ENCODE assay signal across 11 mouse cellular contexts in genomic region chr5:149152063-149152773, GRCm38 (mm10). TPM values are rescaled to one million over a fixed set of nuclear protein-coding genes. Genes with fewer than 3 reads are reported as not detected.
DNase-seq lines count a peak whose midpoint lies in the region; ATAC-seq and TF ChIP-seq lines count a peak whose summit lies in the region.
"Had no signal": no experiment of that assay in that cellular context is flagged by ENCODE, and none has a peak within 500 bp of the region (broad histone marks: within the 10 kb centered on the region; RNA-seq: fewer than 3 reads in every experiment).

No protein-coding gene starts in this region.

- no peak overlapping the region for H3K9ac ChIP-seq in intestine, embryonic 14.5 days (ENCODE audit: low read length)
- H3K9ac ChIP-seq in intestine, postnatal 0 days (ENCODE audit: low read depth, low read length): no peak overlapping the region
- no peak overlapping the region; the same call in 1 of the 2 replicates for H3K9ac ChIP-seq in intestine, embryonic 16.5 days (ENCODE audit: low read depth, low read length)
- no peak overlapping the region for H3K9ac ChIP-seq in midbrain, embryonic 13.5 days (replicated peaks)
- H3K9ac ChIP-seq: midbrain, embryonic 12.5 days had no signal

- no peaks in the 10 kb centered on the region for H3K9me3 ChIP-seq in intestine, embryonic 14.5 days (ENCODE audit: control insufficient read depth, low read length)
- H3K9me3 ChIP-seq in intestine, postnatal 0 days (ENCODE audit: control insufficient read depth): no peaks in the 10 kb centered on the region
- H3K9me3 ChIP-seq in intestine, embryonic 16.5 days (ENCODE audit: control insufficient read depth, low read length): no peaks in the 10 kb centered on the region
- no peaks in the 10 kb centered on the region for H3K9me3 ChIP-seq in midbrain, embryonic 13.5 days
- H3K9me3 ChIP-seq: G1E; midbrain, embryonic 12.5 days had no signal

- H3K36me3 ChIP-seq in intestine, embryonic 14.5 days (ENCODE audit: control insufficient read depth, insufficient read depth, low read length): no peaks in the 10 kb centered on the region
- H3K36me3 ChIP-seq in intestine, postnatal 0 days (ENCODE audit: control insufficient read depth, insufficient read depth): no peaks in the 10 kb centered on the region
- no peaks in the 10 kb centered on the region for H3K36me3 ChIP-seq in intestine, embryonic 16.5 days (ENCODE audit: control insufficient read depth, insufficient read depth, low read length)
- H3K36me3 ChIP-seq in midbrain, embryonic 13.5 days: no peaks in the 10 kb centered on the region
- H3K36me3 ChIP-seq: G1E; midbrain, embryonic 12.5 days had no signal

- ATAC-seq in intestine, embryonic 14.5 days (replicated peaks; ENCODE audit: low FRiP score, low TSS enrichment, low read depth): 0 out of 2 replicates have a peak, but pooled peaks have one; percentile 23
- no peak for ATAC-seq in intestine, postnatal 0 days
- no peak for ATAC-seq in intestine, embryonic 16.5 days
- ATAC-seq in midbrain, embryonic 13.5 days: no peak

- no peak overlapping the region for H3K27ac ChIP-seq in intestine, embryonic 14.5 days (ENCODE audit: low read depth)
- H3K27ac ChIP-seq in intestine, postnatal 0 days (ENCODE audit: low read depth, low read length): no peak overlapping the region
- no peak overlapping the region for H3K27ac ChIP-seq in intestine, embryonic 16.5 days (ENCODE audit: low read length)
- no peak overlapping the region for H3K27ac ChIP-seq in midbrain, embryonic 13.5 days
- H3K27ac ChIP-seq: midbrain, embryonic 12.5 days had no signal

- no peak for DNase-seq in intestine, embryonic 14.5 days (ENCODE audit: low spot score)
- peak; percentile 25 for DNase-seq in embryo, embryonic 9.5 days (ENCODE audit: extremely low spot score)
- DNase-seq in lung, postnatal 25 days (ENCODE audit: low spot score): peak; percentile 64
- DNase-seq in MN1 (ENCODE audit: low spot score): no peak
- DNase-seq in layer of hippocampus, adult 9-10 months (ENCODE audit: low spot score): no peak

- no peak overlapping the region for H3K4me3 ChIP-seq in intestine, embryonic 14.5 days (ENCODE audit: low read depth, low read length)
- H3K4me3 ChIP-seq in intestine, postnatal 0 days (ENCODE audit: low read depth, low read length): no peak overlapping the region
- H3K4me3 ChIP-seq in intestine, embryonic 16.5 days (ENCODE audit: low read length): no peak overlapping the region
- no peak overlapping the region for H3K4me3 ChIP-seq in midbrain, embryonic 13.5 days (replicated peaks)
- H3K4me3 ChIP-seq: erythroblast, embryonic 14.5 days; midbrain, embryonic 12.5 days had no signal

- no peak for TF ChIP-seq CTCF in intestine, postnatal 0 days (IDR thresholded peaks at IDR 0.05; ENCODE audit: low read depth)

- 52% methylated on average over 13 of the region's 13 CpGs for WGBS in intestine, embryonic 14.5 days
- 60% methylated on average over 13 of the region's 13 CpGs for WGBS in intestine, postnatal 0 days
- whole genome bisulfite sequencing in intestine, embryonic 16.5 days: 51% methylated on average over 13 of the region's 13 CpGs
- 51% methylated on average over 13 of the region's 13 CpGs for WGBS in midbrain, embryonic 13.5 days

- H3K4me2 ChIP-seq in intestine, embryonic 14.5 days (ENCODE audit: low read length): peak overlapping the region; percentile 2; the same call in 1 of the 2 replicates
- H3K4me2 ChIP-seq in intestine, postnatal 0 days (replicated peaks; ENCODE audit: low read depth): no peak overlapping the region
- H3K4me2 ChIP-seq in intestine, embryonic 16.5 days (ENCODE audit: low read depth, low read length): peak overlapping the region; percentile 21; the same call in 1 of the 2 replicates
- no peak overlapping the region for H3K4me2 ChIP-seq in midbrain, embryonic 13.5 days (replicated peaks)
- H3K4me2 ChIP-seq: midbrain, embryonic 12.5 days had no signal

- no peaks in the 10 kb centered on the region for H3K27me3 ChIP-seq in intestine, embryonic 14.5 days (replicated peaks; ENCODE audit: control insufficient read depth, insufficient read depth, low read length)
- no peaks in the 10 kb centered on the region for H3K27me3 ChIP-seq in intestine, postnatal 0 days (replicated peaks; ENCODE audit: control insufficient read depth, insufficient read depth, low read length)
- no peaks in the 10 kb centered on the region for H3K27me3 ChIP-seq in intestine, embryonic 16.5 days (replicated peaks; ENCODE audit: control insufficient read depth, insufficient read depth, low read length)
- H3K27me3 ChIP-seq in midbrain, embryonic 13.5 days: no peaks in the 10 kb centered on the region
- H3K27me3 ChIP-seq: midbrain, embryonic 12.5 days had no signal

- H3K4me1 ChIP-seq in intestine, embryonic 14.5 days (replicated peaks; ENCODE audit: control insufficient read depth, insufficient read depth, low read length): peaks cover 4% of the 10 kb centered on the region; the same call in 1 of the 2 replicates
- no peaks in the 10 kb centered on the region for H3K4me1 ChIP-seq in intestine, postnatal 0 days (replicated peaks; ENCODE audit: control insufficient read depth, insufficient read depth, low read length)
- no peaks in the 10 kb centered on the region for H3K4me1 ChIP-seq in intestine, embryonic 16.5 days (ENCODE audit: control insufficient read depth, insufficient read depth, low read length)
- H3K4me1 ChIP-seq in midbrain, embryonic 13.5 days (replicated peaks): peaks cover 7% of the 10 kb centered on the region; the same call in 1 of the 2 replicates
- H3K4me1 ChIP-seq: midbrain, embryonic 12.5 days had no signal

RNA-seq across cellular contexts. Expression of gene Uspl1, which starts 31.9 kb away (rescaled TPM):
- polyA plus RNA-seq in intestine, embryonic 14.5 days (2014; fragmentation: Nextera tagmentation; extraction: Ambion mirVana): 43.9 and 54.4 TPM in 2 replicates
- polyA plus RNA-seq in intestine, postnatal 0 days (2015; fragmentation: Nextera tagmentation; extraction: Ambion mirVana): 16.9 and 17.5 TPM in 2 replicates
- 31.1 and 31.3 TPM in 2 replicates for polyA plus RNA-seq in intestine, embryonic 16.5 days (2015; fragmentation: Nextera tagmentation; extraction: Ambion mirVana)
- 64.4 and 64.8 TPM in 2 replicates for polyA plus RNA-seq in midbrain, embryonic 13.5 days (2015; fragmentation: Nextera tagmentation; extraction: Ambion mirVana)

RNA-seq across cellular contexts. Expression of gene Hmgb1, which starts 32.1 kb away (rescaled TPM):
- 1,358 and 1,458 TPM in 2 replicates for polyA plus RNA-seq in intestine, embryonic 14.5 days (2014; fragmentation: Nextera tagmentation; extraction: Ambion mirVana)
- polyA plus RNA-seq in intestine, postnatal 0 days (2015; fragmentation: Nextera tagmentation; extraction: Ambion mirVana): 516 and 565 TPM in 2 replicates
- 780 and 921 TPM in 2 replicates for polyA plus RNA-seq in intestine, embryonic 16.5 days (2015; fragmentation: Nextera tagmentation; extraction: Ambion mirVana)
- polyA plus RNA-seq in midbrain, embryonic 13.5 days (2015; fragmentation: Nextera tagmentation; extraction: Ambion mirVana): 1,097 and 1,253 TPM in 2 replicates

Comparison
In these comparisons a context has a peak if more than half of its experiments do, and no peak if none do; other contexts are left out.
1. H3K4me2 ChIP-seq: peak in intestine, embryonic 14.5 days (single experiment) and intestine, embryonic 16.5 days (single experiment); none in intestine, postnatal 0 days (single experiment) and midbrain, embryonic 13.5 days (single experiment).
2. DNase-seq: peak in embryo, embryonic 9.5 days (single experiment) and lung, postnatal 25 days (single experiment); none in intestine, embryonic 14.5 days (single experiment), MN1 (single experiment) and layer of hippocampus, adult 9-10 months (single experiment).